Mouse (Mus musculus) heart, embryonic 16.5 days (tissue): ENCODE data around the gene Gm14226. TPM values are rescaled to one million over a fixed set of nuclear protein-coding genes. Genes with fewer than 3 reads are reported as not detected.

Experiments used
- ATAC-seq: fragments of 200-750 bp; cut with Nextera tagmentation; replicated peaks from 2 replicates; pipeline ENCODE4 v1.8.0; 2017; ENCODE audit warnings: moderate number of reproducible peaks; ENCODE audit not compliant: insufficient read depth, low FRiP score; ENCODE audit errors: extremely low read depth
- H3K27ac ChIP-seq: fragments of 300-500 bp; sonication (generic); 2 replicates; pipeline ENCODE4 v1.5.1; 2014; ENCODE audit warnings: mild to moderate bottlenecking, low read length, control low read depth, moderate library complexity
- H3K27me3 ChIP-seq: fragments of 300-500 bp; sonication (generic); 2 replicates; pipeline ENCODE4 v1.6.1; 2014; ENCODE audit warnings: low read length, mixed read lengths; ENCODE audit not compliant: control insufficient read depth, insufficient read depth
- H3K36me3 ChIP-seq: fragments of 300-500 bp; sonication (generic); 2 replicates; pipeline ENCODE4 v1.6.1; 2014; ENCODE audit not compliant: control insufficient read depth, insufficient read depth
- H3K4me1 ChIP-seq: fragments of 300-500 bp; sonication (generic); 2 replicates; pipeline ENCODE4 v1.6.1; 2014; ENCODE audit warnings: low read length, mixed read lengths; ENCODE audit not compliant: control insufficient read depth, insufficient read depth
- H3K4me2 ChIP-seq: fragments of 300-500 bp; sonication (generic); 2 replicates; pipeline ENCODE4 v1.6.1; 2014; ENCODE audit warnings: low read depth, mild to moderate bottlenecking, control low read depth, low read length
- H3K4me3 ChIP-seq: fragments of 300-500 bp; sonication (generic); 2 replicates; pipeline ENCODE4 v1.5.1; 2014; ENCODE audit warnings: mild to moderate bottlenecking, control low read depth, low read length
- H3K9ac ChIP-seq: fragments of 300-500 bp; sonication (generic); 2 replicates; pipeline ENCODE4 v1.6.1; 2014; ENCODE audit warnings: low read length, control low read depth
- H3K9me3 ChIP-seq: fragments of 300-500 bp; sonication (generic); replicated peaks from 2 replicates; pipeline ENCODE4 v1.6.1; 2016; ENCODE audit warnings: low read length; ENCODE audit not compliant: control insufficient read depth
- WGBS: fragments of 180-500 bp; shearing (Covaris S2); extraction: QIAGEN DNeasy Blood & Tissue Kit; methylation state at CpG from one replicate; pipeline ENCODE4 v1.1.7; 2014; 5-methylcytosine and 5-hydroxymethylcytosine counted together
- polyA plus RNA-seq: library from polyadenylated mRNA; unstranded; fragments of >200 nt; fragmentation: Nextera tagmentation; extraction: Ambion mirVana; gene quantifications from 2 replicates; pipeline ENCODE4 v1.2.1, GENCODE M21; 2015

Gene Gm14226
- polyA plus RNA-seq, 1 experiment from 2014 or later = 0.24 TPM

DNA sequence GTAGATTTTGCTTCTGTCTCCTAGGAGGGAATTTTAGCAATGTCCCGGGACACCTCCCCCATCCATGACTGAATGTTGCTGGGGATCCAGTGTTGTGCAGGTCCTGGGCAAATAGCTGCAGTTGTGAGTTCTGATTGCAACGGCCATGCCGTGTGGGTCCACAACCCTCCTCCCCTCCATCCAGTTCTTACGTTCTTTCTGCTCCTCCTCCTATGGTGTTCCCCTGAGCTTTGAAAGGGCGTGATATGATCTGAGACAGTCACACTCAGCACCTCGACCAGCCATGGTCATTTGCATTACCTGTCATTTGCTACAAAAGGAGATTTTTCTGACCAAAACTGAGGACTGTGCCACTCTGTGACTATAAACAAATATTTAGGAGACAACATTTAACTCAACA lies 57.6 kb downstream of the Gm14226 start:
- WGBS = 66% methylated on average over 6 of the region's 6 CpGs
- ATAC-seq = no peak
- H3K4me1 ChIP-seq = peaks cover 13% of the 10 kb centered on the region

More for the DNA sequence above, 57.6 kb downstream of the Gm14226 start:
- no peak overlapping the region for H3K9ac ChIP-seq
- no peak overlapping the region for H3K27ac ChIP-seq
- no peak overlapping the region for H3K4me3 ChIP-seq
- no peaks in the 10 kb centered on the region for H3K36me3 ChIP-seq
- no peak overlapping the region for H3K4me2 ChIP-seq
- H3K27me3 ChIP-seq = no peaks in the 10 kb centered on the region
- H3K9me3 ChIP-seq = no peaks in the 10 kb centered on the region

Other genes with a start within 250 kb of the Gm14226 start
- gene Gm14214, start 248.2 kb upstream of the Gm14226 start, polyA plus RNA-seq = not detected in 2 replicates
- gene Raly, start 227.2 kb upstream of the Gm14226 start, polyA plus RNA-seq = 29.0 and 36.6 TPM in 2 replicates
- 0.65 and 0.93 TPM in 2 replicates for gene a, start 226.9 kb upstream of the Gm14226 start, polyA plus RNA-seq
- gene Eif2s2, start 125.3 kb upstream of the Gm14226 start, polyA plus RNA-seq = 51.2 and 54.5 TPM in 2 replicates
- gene Ahcy, start 56.2 kb downstream of the Gm14226 start, polyA plus RNA-seq = 39.3 and 42.7 TPM in 2 replicates
- 35.0 and 35.9 TPM in 2 replicates for gene Itch, start 115.2 kb downstream of the Gm14226 start, polyA plus RNA-seq
- 401 and 410 TPM in 2 replicates for gene Dynlrb1, start 218.3 kb downstream of the Gm14226 start, polyA plus RNA-seq